Mouse (Mus musculus) layer of hippocampus, adult 9-10 months (tissue): ENCODE data around the gene Phf13.

Source experiments
- DNase-seq: peaks from one replicate; pipeline ENCODE4 v3.0.0; 2022; ENCODE audit warnings: low spot score

Phf13 gene

DNA sequence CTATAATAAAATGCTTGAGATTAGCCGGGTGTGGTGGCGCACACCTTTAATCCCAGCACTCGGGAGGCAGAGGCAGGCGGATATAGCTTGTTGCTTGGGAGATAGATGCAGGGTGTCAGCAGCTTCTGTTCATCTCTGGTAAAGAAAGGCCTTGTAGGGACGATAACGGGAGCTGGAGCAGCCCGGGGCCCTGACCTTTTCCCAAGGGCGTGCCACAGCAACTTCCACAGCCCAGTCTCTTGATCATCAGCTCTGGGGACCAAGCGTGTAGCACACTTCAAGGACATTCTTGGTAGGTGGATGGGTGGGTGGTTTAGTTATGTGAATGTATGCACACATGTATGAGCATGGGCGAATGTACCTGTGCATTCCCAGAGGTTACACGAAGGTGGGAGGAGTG is 49.8 kb downstream of the Phf13 start:
- no peak for DNase-seq
